Mouse (Mus musculus) cerebellum, postnatal 36 days (tissue): ENCODE results near the gene Haus2.

Experiments
- DNase-seq, 2 experiments: peaks; one replicate each; pipeline ENCODE4 v3.0.0; 2021 to 2022; ENCODE audit warnings: mixed read lengths in 2 of 2

Haus2 gene

GRCm38 (mm10) chr2:120619538-120619937, 10.4 kb downstream of the Haus2 start:
- no peak for DNase-seq

DNA sequence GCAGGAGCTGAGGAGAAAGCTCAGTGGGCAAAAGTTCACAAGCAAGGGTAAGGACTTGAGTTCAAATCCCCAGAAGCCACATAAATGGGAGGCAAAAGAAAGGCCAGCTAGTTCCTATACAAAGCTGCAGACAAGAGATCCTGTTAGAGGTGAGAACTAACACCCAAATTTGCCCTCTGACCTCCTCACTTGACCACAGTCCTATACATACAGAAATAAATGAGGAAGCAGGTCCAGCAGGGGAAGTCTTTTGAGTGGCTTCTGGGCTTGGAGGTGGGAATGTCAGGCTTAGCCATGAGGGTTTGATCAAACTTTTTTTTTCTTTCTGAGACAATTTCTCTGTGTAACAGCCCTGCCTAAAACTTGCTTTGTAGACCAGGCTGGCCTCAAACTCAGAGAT, 13.7 kb downstream of the Haus2 start:
- DNase-seq: no peak

- DNase-seq: peak in 1 of 2 experiments; percentile 12
Observed at GRCm38 (mm10) chr2:120628076-120628865, 19.1 kb downstream of the Haus2 start.

DNA sequence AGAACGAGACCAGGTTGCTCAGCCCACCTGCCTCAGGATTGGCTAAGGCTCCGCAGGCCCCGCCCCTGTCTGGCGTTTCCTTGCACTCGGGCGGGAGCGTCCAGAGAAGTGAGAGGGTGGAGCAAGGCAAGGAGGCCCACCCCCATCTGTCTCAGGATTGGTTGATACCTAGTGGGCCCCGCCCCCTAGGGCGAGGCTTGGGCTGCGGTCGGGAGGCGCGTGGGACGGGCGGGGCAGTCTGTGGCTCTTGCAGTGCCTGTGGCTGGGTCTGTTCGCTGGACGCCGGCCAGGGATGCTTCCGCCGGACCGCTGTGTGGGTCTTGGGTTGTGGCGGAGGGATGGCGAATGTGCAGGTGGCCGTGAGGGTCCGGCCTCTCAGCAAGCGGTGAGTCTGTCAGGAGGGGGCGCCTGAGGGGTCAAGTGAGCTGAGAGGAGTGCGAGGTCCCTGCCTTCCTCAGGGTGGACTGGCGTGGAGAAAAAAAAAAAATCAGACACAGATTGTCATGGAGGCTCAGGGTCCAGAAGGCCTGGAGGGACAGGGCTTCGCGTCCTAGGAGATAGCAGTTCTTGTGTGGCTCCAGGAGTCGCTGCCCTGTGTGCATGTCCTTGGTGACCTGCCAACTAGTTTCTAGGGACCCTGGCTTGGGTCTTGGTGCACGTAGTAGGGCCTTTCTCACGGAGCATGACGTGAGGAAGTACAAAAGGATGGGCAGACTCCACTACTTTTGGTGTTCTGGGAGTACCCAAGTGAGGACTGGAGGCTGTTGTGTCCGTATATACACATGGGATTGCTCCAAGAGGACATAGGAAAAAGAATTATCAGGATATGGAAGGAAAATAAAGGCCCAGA, 19.9 kb downstream of the Haus2 start, which contains the start of gene Stard9:
Gene Stard9 (plus strand): TSS at position 236 of the 850 bp plus-strand sequence.
- DNase-seq: peak; percentile 95 to 98

GRCm38 (mm10) chr2:120630246-120630645, 21.1 kb downstream of the Haus2 start:
- no peak for DNase-seq

DNA sequence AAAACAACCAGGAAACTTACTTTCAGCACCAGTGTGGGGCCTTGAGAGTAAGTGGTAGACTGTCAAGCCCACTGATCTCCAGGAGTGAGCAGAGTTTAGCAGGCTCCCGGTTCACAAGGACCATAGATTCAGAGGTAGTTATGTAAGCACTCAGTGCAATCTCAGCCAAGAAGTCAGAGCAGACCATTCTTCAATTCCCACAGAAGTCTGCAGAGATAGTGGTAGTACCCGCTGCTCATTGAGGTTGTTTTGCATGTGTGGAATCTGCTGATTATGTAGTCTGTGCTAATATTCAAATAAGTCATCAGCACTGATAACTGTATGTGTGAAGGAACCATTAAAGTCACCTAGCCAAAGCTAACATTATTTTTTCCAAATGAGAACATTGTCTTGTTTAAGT, 21.5 kb downstream of the Haus2 start:
- no peak for DNase-seq

- DNase-seq: no peak
Observed at GRCm38 (mm10) chr2:120631521-120631920, 22.3 kb downstream of the Haus2 start.

DNA sequence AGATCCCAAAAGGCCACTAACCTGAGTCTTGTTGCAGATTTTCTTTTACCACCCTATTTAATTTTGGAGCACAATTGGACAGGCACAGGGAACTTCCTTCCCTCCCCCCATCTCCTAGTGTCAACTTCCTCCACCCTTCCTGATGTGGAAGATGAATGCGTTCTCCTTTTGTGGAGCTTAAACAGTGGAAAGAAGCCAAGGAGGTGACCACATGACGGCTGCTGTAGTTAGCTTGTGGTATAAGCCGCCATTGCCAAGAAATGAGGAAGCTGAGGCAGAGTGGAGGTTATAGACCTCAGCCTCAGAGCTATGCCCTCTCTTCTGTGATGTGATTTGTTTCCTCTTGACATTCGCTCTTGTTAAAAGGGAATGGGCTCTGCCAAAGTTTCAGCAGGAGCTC, 22.8 kb downstream of the Haus2 start:
- DNase-seq: no peak

DNA sequence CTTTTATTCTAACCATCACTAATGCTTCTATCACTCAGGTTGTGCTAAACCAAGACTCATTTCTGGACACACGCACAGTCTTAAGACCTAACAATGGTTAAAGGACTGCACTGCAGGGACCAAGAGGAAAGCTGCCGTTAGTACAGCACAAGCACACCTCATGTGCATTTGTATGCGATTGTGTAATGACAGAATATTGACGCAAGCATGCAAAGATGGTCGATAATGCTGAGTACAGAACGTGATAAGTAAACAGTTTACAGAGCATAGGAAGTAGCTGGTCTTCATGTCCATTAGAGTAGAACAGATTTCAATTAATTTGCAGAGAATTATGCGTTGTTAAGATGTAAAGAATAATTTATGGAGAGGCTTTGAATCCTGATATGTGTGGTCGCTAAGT, 31.7 kb downstream of the Haus2 start:
- DNase-seq: no peak

GRCm38 (mm10) chr2:120643836-120644235, 34.7 kb downstream of the Haus2 start:
- no peak for DNase-seq

- no peak for DNase-seq
Observed at GRCm38 (mm10) chr2:120646777-120647176, 37.6 kb downstream of the Haus2 start.

DNA sequence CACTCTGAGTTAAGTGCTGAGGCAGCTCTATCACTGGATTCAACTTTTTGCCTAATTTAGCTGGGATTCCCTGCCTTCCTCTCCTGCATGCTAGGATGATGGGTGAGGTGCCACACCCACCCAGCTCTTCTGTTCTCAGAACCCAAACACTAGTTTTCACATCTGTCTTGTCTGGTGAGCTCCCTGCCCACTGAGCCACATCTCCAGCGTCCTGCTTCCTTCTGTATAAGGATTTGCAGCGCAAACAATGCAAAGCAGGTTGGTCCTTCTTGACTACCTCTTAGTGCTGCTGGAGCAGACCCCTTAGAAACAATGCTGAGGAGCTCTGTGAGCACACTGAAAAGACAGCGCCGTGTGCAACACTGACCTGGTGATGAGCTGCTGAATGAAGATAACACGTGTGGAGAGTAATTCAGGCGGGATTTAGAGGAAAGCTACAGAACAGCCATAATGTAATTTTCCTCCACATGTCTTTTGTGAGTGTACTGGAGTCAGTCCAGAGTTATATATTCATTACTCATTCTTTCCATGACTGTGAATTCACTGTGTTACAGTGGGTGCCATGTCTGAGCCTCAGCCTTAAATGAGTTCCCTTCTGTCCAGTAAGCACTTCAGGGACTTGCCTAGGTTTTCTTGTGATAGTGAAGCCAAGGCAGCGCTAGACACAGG, 43.2 kb downstream of the Haus2 start:
- DNase-seq: no peak

GRCm38 (mm10) chr2:120652925-120653284, 43.7 kb downstream of the Haus2 start:
- no peak for DNase-seq

GRCm38 (mm10) chr2:120654693-120655092, 45.5 kb downstream of the Haus2 start:
- no peak for DNase-seq

- DNase-seq: no peak
Observed at GRCm38 (mm10) chr2:120655905-120656304, 46.7 kb downstream of the Haus2 start.

DNA sequence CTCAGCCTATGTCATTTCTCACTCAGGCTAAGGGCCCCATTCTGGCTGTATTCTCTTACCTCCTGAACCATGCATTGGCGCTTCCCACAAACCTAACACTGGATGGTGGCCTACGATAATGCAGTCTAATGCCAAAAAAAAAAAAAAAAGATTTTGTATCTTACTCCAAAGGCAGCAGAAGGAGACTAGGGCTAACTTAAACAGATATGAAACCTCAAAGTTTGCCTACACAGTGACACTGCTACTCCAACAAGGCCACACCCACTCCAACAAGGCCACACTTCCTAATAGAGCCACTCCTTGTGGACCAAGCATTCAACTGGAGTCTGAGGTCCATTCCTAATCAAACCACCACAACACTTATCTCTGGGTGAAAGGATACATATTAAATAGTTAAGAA, 47.5 kb downstream of the Haus2 start:
- DNase-seq: no peak

- peak in 1 of 2 experiments; percentile 3 for DNase-seq
Observed at GRCm38 (mm10) chr2:120658486-120658885, 49.3 kb downstream of the Haus2 start.

GRCm38 (mm10) chr2:120659318-120659717, 50.1 kb downstream of the Haus2 start:
- DNase-seq: no peak

DNA sequence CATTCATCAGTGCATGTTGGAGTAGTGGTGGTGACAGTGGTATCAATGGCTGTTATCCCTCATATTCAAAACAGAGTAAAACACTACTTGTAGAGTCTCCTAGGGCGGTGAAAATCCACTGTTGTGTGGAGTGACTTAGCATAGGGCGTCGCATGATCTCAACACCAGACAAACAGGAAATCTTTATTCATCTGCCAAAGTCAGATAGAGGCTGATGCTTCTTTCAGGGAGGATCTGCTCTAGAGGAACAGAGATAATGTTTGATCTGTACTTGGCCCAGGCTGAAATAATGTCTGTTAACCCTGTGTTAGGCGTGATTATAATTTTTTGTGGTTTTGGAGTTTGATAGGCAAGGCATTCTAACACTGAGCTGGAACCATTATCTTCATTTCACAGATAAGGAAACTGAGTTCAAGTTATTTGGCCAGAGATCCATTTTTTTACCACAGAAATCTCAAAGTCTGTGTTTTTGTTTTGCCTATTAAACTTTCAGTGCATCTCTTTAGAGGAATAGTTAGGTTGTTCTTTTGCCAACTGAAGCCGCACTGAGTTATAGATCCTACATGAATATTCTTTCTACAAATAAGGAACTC, 51.4 kb downstream of the Haus2 start:
- no peak for DNase-seq

DNA sequence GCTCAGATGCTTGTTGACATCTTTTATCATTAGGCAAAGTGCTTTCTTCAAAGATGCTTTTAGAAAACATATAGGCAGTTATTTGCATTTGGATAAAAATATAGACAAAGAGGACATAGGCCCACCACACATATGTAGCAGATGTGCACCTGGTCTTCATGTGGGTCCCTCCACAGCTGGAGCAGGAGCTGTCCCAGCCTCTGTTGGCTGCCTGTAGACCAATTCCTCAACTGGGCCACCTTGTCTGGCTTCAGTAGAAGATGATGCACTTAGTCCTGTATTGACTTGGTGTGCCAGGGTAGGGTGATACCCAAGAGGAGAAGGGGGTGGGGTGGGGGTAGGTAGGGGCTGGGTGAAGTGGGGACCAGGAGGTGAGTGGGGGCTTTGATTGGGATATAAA, 53.6 kb downstream of the Haus2 start:
- no peak for DNase-seq

DNA sequence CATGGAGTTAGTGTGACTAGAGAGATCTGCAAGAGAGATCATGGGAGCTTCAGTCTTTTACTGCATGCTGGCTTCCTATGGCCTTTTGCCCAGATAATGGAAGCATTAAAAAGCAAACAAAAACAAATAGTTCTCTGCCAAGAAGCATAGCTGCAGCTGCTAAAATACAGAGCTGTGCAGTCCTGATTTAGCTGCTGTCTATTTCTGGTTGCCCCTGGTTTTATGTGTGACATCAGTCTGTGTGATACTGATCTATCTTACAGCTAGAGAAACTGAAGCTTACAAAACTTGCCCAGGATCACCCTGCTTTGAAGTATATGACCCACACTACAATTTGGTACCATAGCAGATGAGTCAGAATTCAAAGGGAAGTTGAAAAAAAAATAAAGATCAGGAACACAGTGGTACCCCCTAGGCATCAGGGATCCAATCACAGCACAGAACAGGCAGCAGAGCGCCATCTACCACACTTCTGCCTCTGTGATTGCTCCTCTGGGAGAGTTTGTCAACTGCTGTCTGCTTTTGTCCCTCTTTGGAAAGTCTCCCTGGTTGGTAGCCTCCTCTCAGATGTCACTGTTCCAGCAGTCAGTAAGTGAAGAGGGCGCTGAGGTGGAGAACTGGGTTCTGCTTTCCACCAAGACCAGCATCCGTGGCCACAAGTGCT, 54.4 kb downstream of the Haus2 start:
- no peak for DNase-seq

DNA sequence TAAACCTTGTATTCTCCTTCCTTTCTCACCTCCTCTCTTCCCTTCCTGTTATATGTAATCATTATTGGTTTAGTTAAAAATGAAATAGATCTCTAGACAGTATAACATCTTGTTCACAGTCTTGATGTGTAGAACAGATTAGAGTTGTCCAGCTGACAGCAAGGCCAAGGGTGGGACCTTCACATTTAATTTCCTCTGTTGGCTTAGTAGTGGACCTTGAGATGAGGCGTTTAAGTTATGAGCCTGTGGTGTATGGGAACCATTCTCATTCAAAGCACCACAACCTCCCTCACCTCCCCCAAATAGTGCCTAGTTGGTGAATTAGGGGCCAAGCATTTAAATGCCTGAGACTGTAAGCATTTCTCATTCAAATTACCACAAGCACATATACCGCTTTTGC, 58.3 kb downstream of the Haus2 start:
- no peak for DNase-seq
